Mouse (Mus musculus): ENCODE measurements around the gene Wdtc1. TPM values are rescaled to one million over a fixed set of nuclear protein-coding genes. Genes with fewer than 3 reads are reported as not detected.

Wdtc1 gene
- polyA plus RNA-seq, 1 experiment: 49.6 TPM

DNA sequence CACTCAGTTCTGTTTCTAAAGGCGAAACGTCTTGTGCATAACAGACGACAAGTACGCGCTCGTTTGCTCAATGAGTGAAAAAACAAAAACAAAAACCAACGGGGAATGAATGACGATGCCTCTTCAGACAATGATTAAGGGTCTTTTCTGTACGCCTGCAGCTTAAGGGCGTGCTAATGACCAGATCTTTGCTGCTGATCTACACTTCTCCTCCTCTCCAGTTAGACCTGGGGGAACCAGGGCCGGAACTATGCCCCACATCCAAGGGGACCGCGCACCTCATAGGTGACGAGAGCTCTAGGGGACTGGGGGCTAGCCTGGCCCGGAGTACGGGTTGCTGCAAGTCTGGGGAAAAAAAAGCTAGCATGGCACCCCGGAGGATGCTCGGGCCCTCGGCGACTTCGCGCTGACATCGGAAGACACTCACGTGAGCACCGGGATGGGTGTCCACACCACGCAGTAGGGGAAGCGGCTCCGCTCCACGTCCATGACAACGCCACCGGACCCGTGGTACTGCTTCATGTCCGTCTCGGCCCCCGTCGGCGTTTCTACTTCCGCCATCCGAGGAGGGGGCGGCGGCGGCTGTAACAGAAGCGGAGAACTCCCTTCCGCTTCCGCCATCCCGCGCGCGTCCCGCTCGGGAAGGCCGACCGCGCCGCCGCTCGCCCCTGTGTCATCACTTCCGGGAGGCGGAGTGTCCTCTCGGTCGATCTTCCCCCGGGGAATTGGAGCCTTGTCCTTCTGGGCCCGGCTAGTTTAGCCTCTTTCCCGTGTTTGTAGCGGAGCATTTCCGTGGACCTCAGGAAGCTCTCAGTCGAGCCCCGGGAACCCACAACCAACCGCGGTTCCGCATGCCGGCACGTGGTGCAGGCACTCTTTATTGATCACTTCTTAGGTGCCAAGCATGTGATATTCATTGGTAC, 75.9 kb downstream of the Wdtc1 start, which contains the start of gene Tmem222:
Gene Tmem222 (minus strand): TSS at position 689 of the 923 bp plus-strand sequence.
- peak; percentile 98 for DNase-seq (ENCODE audit: low read depth)
- TF ChIP-seq POLR2A (IDR thresholded peaks at IDR 0.05; ENCODE audit: borderline replicate concordance, extremely low read depth, insufficient read depth, insufficient read length, poor library complexity, severe bottlenecking) (peak; percentile 75), CTCF (IDR thresholded peaks at IDR 0.05; ENCODE audit: borderline replicate concordance, extremely low read depth, insufficient read depth, insufficient read length) (no peak)

DNA sequence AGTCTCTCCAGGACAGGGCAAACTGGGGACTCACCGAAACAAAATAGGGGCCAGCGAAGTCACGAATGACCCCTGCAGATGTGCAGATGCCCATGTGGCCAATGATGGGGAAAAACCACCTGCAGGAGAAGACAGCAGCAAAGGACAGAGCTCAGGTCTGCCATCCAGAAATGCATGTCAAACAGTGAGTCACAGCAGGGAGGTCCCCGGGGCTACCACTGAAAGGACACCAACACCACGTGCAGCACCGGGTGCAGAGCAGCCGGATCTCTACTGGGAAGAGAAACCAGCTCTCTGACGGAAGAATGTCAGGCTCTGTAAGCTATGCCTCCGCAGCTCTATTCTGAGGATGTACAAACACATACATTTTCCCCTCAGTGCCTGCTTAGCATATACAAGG, 82.4 kb downstream of the Wdtc1 start:
- no peak for TF ChIP-seq CTCF (IDR thresholded peaks at IDR 0.05; ENCODE audit: borderline replicate concordance, extremely low read depth, insufficient read depth, insufficient read length)
- no peak for TF ChIP-seq POLR2A (IDR thresholded peaks at IDR 0.05; ENCODE audit: borderline replicate concordance, extremely low read depth, insufficient read depth, insufficient read length, poor library complexity, severe bottlenecking)
- DNase-seq (ENCODE audit: low read depth): no peak

DNA sequence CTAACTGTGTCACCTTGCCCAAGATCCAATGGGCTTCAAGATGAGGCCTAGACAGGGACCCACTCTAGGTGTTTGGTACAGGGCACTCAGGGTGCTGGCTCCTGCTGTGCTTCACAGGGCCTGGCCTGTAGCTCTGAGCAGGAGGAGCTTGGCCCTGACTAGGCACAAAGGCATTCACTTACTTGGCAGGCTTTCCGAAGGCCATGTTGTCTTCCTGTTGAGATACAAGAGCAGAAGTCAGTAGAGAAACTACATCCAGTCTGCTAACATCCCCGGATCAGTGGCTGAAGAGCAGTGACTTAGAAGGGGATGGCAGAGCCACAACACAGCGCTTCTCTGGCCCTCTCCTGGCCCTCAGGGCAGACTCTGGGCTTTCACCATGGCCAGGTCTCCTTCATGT, 83.7 kb downstream of the Wdtc1 start:
- DNase-seq (ENCODE audit: low read depth): no peak
- no peak for TF ChIP-seq CTCF (IDR thresholded peaks at IDR 0.05; ENCODE audit: borderline replicate concordance, extremely low read depth, insufficient read depth, insufficient read length)
- TF ChIP-seq POLR2A (IDR thresholded peaks at IDR 0.05; ENCODE audit: borderline replicate concordance, extremely low read depth, insufficient read depth, insufficient read length, poor library complexity, severe bottlenecking): no peak

DNA sequence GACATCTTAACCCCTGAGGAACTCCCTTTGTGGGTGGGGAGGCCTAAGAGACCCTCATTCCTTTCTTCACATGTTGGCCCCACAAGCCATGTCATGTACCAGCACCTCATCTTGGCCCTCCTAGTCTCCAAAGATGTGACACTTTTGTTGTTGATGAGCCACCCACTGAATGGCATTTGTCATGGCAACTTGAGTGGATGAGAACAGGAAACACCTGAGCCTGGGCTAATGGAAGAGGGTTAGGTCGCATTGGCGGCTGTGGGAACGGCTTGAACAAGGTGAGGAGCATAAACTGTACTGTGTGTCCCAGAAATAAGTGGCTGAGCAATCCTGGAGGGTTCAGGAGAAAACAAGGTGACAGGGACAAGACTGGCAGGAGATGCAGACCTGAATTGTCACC, 84.3 kb downstream of the Wdtc1 start:
- no peak for TF ChIP-seq CTCF (IDR thresholded peaks at IDR 0.05; ENCODE audit: borderline replicate concordance, extremely low read depth, insufficient read depth, insufficient read length)
- no peak for TF ChIP-seq POLR2A (IDR thresholded peaks at IDR 0.05; ENCODE audit: borderline replicate concordance, extremely low read depth, insufficient read depth, insufficient read length, poor library complexity, severe bottlenecking)

DNA sequence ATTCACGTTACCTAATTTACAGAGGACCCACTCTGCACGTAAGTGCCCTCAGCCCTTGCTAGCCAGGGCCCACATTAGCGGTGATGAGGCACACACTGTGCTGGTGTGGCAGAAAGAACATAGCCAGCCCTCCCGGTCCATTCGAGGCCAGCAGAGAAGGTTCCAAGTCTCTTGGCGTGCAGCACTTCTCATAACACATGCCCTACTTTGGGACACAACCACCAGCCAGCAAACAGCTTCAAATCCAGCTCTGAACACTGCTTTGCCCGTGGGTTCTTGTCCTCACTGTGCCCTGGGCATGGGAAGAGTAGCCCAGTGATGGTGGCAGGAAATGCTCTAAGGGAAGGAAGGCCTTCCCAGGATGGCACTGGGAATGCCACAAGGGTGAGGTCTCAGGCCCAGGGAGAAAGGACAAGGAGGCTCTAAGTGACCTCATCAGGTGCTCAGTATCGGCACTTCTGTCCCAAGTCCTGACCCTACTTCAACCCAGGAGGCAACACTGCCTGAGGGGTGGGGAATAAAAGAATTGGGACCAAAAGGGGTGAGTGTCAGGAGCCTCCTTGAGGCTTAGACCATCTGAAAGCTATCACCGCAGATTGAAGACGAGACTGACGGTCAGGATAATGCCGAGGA, 86.9 kb downstream of the Wdtc1 start:
- TF ChIP-seq CTCF (IDR thresholded peaks at IDR 0.05; ENCODE audit: borderline replicate concordance, extremely low read depth, insufficient read depth, insufficient read length) (no peak), POLR2A (IDR thresholded peaks at IDR 0.05; ENCODE audit: borderline replicate concordance, extremely low read depth, insufficient read depth, insufficient read length, poor library complexity, severe bottlenecking) (no peak)
- no peak for DNase-seq (ENCODE audit: low read depth)

More for the DNA sequence above, 84.3 kb downstream of the Wdtc1 start:
- no peak for DNase-seq (ENCODE audit: low read depth)

DNA sequence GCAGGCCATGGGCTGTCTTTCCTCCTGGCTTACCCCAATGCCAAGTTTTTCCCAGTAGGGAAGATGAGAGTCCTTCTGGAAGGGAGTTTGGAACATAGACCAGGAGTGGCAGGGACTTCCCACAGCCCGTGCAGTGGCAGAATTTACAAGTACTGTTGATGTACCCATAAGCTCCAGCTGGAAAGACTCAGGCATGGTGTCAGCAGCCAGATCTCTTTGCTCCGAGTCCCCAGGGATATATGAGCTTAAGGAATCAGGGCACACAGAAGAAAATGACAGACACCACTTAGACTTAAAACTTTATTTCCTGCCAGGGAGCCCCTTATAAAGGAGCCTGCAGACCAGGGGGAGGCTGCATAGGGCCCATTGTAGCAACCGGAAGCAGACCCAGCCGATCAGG, 87.5 kb downstream of the Wdtc1 start:
- no peak for TF ChIP-seq CTCF (IDR thresholded peaks at IDR 0.05; ENCODE audit: borderline replicate concordance, extremely low read depth, insufficient read depth, insufficient read length)
- no peak for TF ChIP-seq POLR2A (IDR thresholded peaks at IDR 0.05; ENCODE audit: borderline replicate concordance, extremely low read depth, insufficient read depth, insufficient read length, poor library complexity, severe bottlenecking)
- DNase-seq (ENCODE audit: low read depth): no peak

DNA sequence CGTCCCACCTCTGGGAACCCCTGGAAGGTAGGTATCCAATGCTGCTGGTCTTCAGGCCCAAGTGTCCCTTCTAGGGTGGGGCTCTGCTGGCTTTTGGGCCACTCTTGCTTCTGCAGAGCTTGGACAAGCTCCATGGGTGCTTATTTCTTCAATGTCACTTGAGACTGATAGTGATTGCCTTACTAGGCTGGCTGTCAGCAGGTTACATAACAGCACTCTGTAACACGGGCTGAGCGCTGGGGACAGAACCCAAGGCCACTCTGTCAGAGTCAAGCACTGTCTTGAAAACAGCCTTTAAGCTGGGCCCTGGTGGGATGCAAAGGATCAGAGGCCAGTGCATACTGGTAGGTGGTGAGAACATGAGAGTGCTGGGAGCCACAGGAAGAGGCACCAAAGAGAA, 88.0 kb downstream of the Wdtc1 start:
- TF ChIP-seq CTCF (IDR thresholded peaks at IDR 0.05; ENCODE audit: borderline replicate concordance, extremely low read depth, insufficient read depth, insufficient read length) (no peak), POLR2A (IDR thresholded peaks at IDR 0.05; ENCODE audit: borderline replicate concordance, extremely low read depth, insufficient read depth, insufficient read length, poor library complexity, severe bottlenecking) (no peak)
- DNase-seq (ENCODE audit: low read depth): no peak

DNA sequence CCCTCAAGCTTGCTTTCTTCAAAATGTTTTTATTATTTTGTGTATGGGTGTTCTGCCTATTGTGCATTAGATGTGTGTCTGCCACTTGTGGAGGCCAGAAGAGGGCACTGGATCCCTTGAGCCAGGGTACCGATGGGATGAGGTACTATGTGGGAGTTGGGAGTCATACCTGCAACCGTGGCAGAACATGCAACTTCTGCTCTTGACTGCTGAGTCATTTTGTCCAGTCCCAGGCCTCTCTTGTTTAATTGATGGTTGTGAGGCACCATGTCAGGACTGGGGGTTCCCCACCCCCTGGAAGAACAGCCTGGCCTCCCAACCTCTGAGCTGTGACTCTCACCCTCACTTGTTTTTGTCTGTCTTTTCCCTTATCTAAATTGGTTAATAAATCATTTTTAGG, 88.7 kb downstream of the Wdtc1 start:
- no peak for DNase-seq (ENCODE audit: low read depth)
- no peak for TF ChIP-seq CTCF (IDR thresholded peaks at IDR 0.05; ENCODE audit: borderline replicate concordance, extremely low read depth, insufficient read depth, insufficient read length)
- TF ChIP-seq POLR2A (IDR thresholded peaks at IDR 0.05; ENCODE audit: borderline replicate concordance, extremely low read depth, insufficient read depth, insufficient read length, poor library complexity, severe bottlenecking): no peak

DNA sequence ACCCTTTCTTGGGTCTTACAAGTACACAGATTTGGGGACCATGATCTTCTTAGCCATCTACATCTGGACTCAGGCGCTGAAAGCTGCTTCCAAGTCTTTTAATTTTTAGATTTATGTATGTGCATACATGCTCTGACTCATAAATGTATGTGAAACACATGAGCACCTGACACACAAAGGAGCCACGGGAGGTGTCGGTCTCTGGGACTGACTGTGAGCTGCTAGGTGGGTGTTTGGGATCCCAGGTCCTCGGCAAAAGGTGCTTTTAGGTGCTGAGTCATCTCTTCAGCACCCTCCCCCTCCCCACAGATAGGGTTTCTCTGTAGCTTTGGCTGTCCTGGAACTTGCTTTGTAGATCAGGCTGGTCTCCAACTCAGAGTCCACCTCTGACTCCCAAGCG, 89.5 kb downstream of the Wdtc1 start:
- TF ChIP-seq CTCF (IDR thresholded peaks at IDR 0.05; ENCODE audit: borderline replicate concordance, extremely low read depth, insufficient read depth, insufficient read length) (no peak), POLR2A (IDR thresholded peaks at IDR 0.05; ENCODE audit: borderline replicate concordance, extremely low read depth, insufficient read depth, insufficient read length, poor library complexity, severe bottlenecking) (no peak)
- DNase-seq (ENCODE audit: low read depth): no peak

DNA sequence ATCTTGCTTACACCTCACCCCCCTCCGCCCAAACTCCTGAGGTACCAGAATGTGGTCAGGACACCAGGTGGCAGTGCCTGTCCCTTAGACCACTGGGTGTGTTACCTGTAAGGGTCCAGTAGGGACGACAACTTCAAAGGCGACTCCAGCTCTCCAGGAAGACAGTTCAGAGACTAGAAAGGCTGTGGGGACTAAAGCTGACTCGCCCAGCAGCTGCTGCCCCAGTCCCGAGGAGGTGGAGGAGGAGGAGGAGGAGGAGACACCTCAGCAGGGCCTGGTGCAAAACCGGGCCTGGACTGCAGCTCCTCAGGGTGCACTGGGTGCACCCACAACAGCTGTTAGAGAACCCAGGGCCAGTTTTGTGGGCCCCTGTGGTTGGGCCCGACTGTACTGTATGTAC, 90.4 kb downstream of the Wdtc1 start, which contains the start of gene Sytl1:
Gene Sytl1 (minus strand): TSS at position 232 of the 400 bp plus-strand sequence.
- DNase-seq (ENCODE audit: low read depth): no peak
- TF ChIP-seq CTCF (IDR thresholded peaks at IDR 0.05; ENCODE audit: borderline replicate concordance, extremely low read depth, insufficient read depth, insufficient read length) (no peak), POLR2A (IDR thresholded peaks at IDR 0.05; ENCODE audit: borderline replicate concordance, extremely low read depth, insufficient read depth, insufficient read length, poor library complexity, severe bottlenecking) (no peak)

DNA sequence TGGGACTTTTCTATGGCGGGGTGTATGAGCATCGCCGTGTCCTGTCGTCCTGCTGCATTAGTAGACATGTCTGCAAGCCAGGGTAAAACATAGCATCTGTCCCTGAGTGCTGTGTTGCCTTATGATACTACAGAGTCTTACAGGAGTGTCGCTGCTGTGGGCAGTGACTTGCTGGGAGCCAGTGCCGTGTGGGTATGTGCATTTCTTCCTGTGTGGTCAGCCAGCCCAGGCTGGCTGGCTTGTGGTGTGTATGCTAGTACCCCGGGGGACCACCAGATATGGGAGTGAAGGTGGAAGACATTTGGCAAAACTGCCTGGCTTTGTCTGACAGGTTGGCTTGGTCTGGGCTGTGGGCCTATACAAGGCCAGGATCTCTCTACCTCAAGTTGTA, 90.9 kb downstream of the Wdtc1 start:
- TF ChIP-seq POLR2A (IDR thresholded peaks at IDR 0.05; ENCODE audit: borderline replicate concordance, extremely low read depth, insufficient read depth, insufficient read length, poor library complexity, severe bottlenecking) (no peak), CTCF (IDR thresholded peaks at IDR 0.05; ENCODE audit: borderline replicate concordance, extremely low read depth, insufficient read depth, insufficient read length) (no peak)

More for the DNA sequence above, 90.9 kb downstream of the Wdtc1 start:
- DNase-seq (ENCODE audit: low read depth): no peak

Data from brain, embryonic 14.5 days (tissue).